Mouse (Mus musculus) adrenal gland, postnatal 10 days (tissue): ENCODE measurements at regions not wholly inside any gene's neighbourhood (a gene's known extent, or its start where the extent isn't known, plus 50 kb on each side); places are given as distances from the start of the nearest gene placed in this dataset.
A peak's percentile ranks its signal among the peaks of the same experiment; 100 is the strongest.

Experiments
- DNase-seq: peaks from one replicate; pipeline ENCODE4 v3.0.0; 2021; ENCODE audit warnings: mixed read lengths

GRCm38 (mm10) chr14:39532689-39533088, 59.8 kb upstream of the Nrg3 start:
- DNase-seq = peak; percentile 55
